Mouse (Mus musculus) CH12.LX (cell line): Measurements from ENCODE around the gene Amd1. TPM values are rescaled to one million over a fixed set of nuclear protein-coding genes. Genes with fewer than 3 reads are reported as not detected.

Source experiments
- DNase-seq: peaks from one replicate; pipeline ENCODE4 v3.0.0-alpha.2; 2013; ENCODE audit errors: extremely low read depth
- H3K27ac ChIP-seq: 2 replicates; pipeline ENCODE4 v1.5.1; 2012; ENCODE audit warnings: low read depth, mild to moderate bottlenecking, control low read depth, moderate library complexity; ENCODE audit not compliant: insufficient read depth
- H3K27me3 ChIP-seq: replicated peaks from 2 replicates; pipeline ENCODE3; 2012; ENCODE audit warnings: inconsistent platforms
- H3K36me3 ChIP-seq, 2 experiments: replicated peaks in 1 of 2; 2 replicates each; pipeline versions ENCODE3 to v1.6.1; 2012; ENCODE audit warnings: inconsistent platforms in 1 of 2, low read length in 1 of 2, mild to moderate bottlenecking in 1 of 2, mixed read lengths in 1 of 2, moderate library complexity in 1 of 2; ENCODE audit not compliant: control insufficient read depth in 1 of 2, insufficient read depth in 1 of 2
- H3K4me1 ChIP-seq, 2 experiments: 2 replicates each; pipeline ENCODE4 v1.6.1; 2012; ENCODE audit warnings: inconsistent platforms in 1 of 2, moderate library complexity in 1 of 2; ENCODE audit not compliant: insufficient read depth in 2 of 2, control insufficient read depth in 1 of 2
- H3K4me2 ChIP-seq: 2 replicates; pipeline ENCODE4 v1.6.1; 2012; ENCODE audit warnings: low read depth, mild to moderate bottlenecking, control low read depth; ENCODE audit not compliant: poor library complexity, insufficient read depth, severe bottlenecking
- H3K4me3 ChIP-seq, 3 experiments: fragments of 150-350 bp in 1 of 3; sonication (generic) in 1 of 3; replicated peaks in 1 of 3; 2 replicates each; pipeline versions ENCODE3 to v1.5.1; 2011 to 2012; ENCODE audit warnings: low read depth in 2 of 3, low read length in 2 of 3, mild to moderate bottlenecking in 2 of 3, moderate library complexity in 2 of 3, control low read depth in 1 of 3, improper control_type of control experiment in 1 of 3, inconsistent platforms in 1 of 3, mixed read lengths in 1 of 3; ENCODE audit not compliant: poor library complexity in 1 of 3
- H3K79me2 ChIP-seq: replicated peaks from 2 replicates; pipeline ENCODE4 v1.6.1; 2012; ENCODE audit warnings: mild to moderate bottlenecking, moderate library complexity; ENCODE audit not compliant: control insufficient read depth, poor library complexity, insufficient read depth, severe bottlenecking; ENCODE audit errors: extremely low read depth
- H3K9ac ChIP-seq: 2 replicates; pipeline ENCODE4 v1.6.1; 2012; ENCODE audit warnings: low read depth, mild to moderate bottlenecking, control low read depth, moderate library complexity; ENCODE audit not compliant: insufficient read depth
- H3K9me3 ChIP-seq: replicated peaks from 2 replicates; pipeline ENCODE3; 2012; ENCODE audit warnings: low read length, inconsistent platforms, mixed read lengths
- BHLHE40 ChIP-seq: IDR thresholded peaks from 2 replicates; pipeline ENCODE4 v1.6.1; 2011; ENCODE audit warnings: mild to moderate bottlenecking, low read depth, low read length, improper control_type of control experiment
- CHD1 ChIP-seq: IDR thresholded peaks from 2 replicates; pipeline ENCODE4 v1.6.1; 2012; ENCODE audit warnings: low read depth, low read length, improper control_type of control experiment, inconsistent platforms
- CHD2 ChIP-seq: IDR thresholded peaks from 2 replicates; pipeline ENCODE4 v1.6.1; 2011; ENCODE audit warnings: low read length, improper control_type of control experiment
- CTCF ChIP-seq, 2 experiments: IDR thresholded peaks in 1 of 2; conservative IDR thresholded peaks in 1 of 2; 2 replicates each; pipeline ENCODE4 v1.5.1; 2011 to 2012; ENCODE audit warnings: low read depth in 2 of 2, low read length in 2 of 2, improper control_type of control experiment in 1 of 2, inconsistent platforms in 1 of 2, mild to moderate bottlenecking in 1 of 2, moderate library complexity in 1 of 2
- E2F4 ChIP-seq: IDR thresholded peaks from 2 replicates; pipeline ENCODE4 v1.6.1; 2011; ENCODE audit warnings: low read depth, low read length, improper control_type of control experiment; ENCODE audit not compliant: insufficient replicate concordance
- ELF1 ChIP-seq: IDR thresholded peaks from 2 replicates; pipeline ENCODE4 v1.6.1; 2014; ENCODE audit warnings: low read depth, mild to moderate bottlenecking, inconsistent platforms, low read length, improper control_type of control experiment
- ETS1 ChIP-seq: conservative IDR thresholded peaks from 2 replicates; pipeline ENCODE4 v1.6.1; 2012; ENCODE audit warnings: low read depth, mild to moderate bottlenecking, inconsistent platforms, low read length, improper control_type of control experiment, moderate library complexity
- GABPA ChIP-seq: IDR thresholded peaks from 2 replicates; pipeline ENCODE4 v1.6.1; 2012; ENCODE audit warnings: low read depth, low read length, improper control_type of control experiment, inconsistent platforms; ENCODE audit not compliant: insufficient replicate concordance
- HCFC1 ChIP-seq: IDR thresholded peaks from 2 replicates; pipeline ENCODE4 v1.6.1; 2012; ENCODE audit warnings: low read depth, mild to moderate bottlenecking, inconsistent platforms, low read length, improper control_type of control experiment
- IRF4 ChIP-seq: IDR thresholded peaks from 2 replicates; pipeline ENCODE4 v1.6.1; 2014; ENCODE audit warnings: low read depth, mild to moderate bottlenecking, inconsistent platforms, low read length, improper control_type of control experiment
- JUND ChIP-seq: conservative IDR thresholded peaks from 2 replicates; pipeline ENCODE4 v1.6.1; 2011; ENCODE audit warnings: low read depth, low read length, improper control_type of control experiment
- KAT2A ChIP-seq: IDR thresholded peaks from 2 replicates; pipeline ENCODE4 v1.6.1; 2012; ENCODE audit warnings: low read length, improper control_type of control experiment, inconsistent platforms; ENCODE audit not compliant: insufficient replicate concordance
- MAFK ChIP-seq: IDR thresholded peaks from 2 replicates; pipeline ENCODE4 v1.6.1; 2011; ENCODE audit warnings: low read length, improper control_type of control experiment; ENCODE audit not compliant: insufficient replicate concordance
- MAX ChIP-seq: IDR thresholded peaks from 2 replicates; pipeline ENCODE4 v1.6.1; 2011; ENCODE audit warnings: low read length, improper control_type of control experiment
- MEF2A ChIP-seq: IDR thresholded peaks from 2 replicates; pipeline ENCODE4 v1.6.1; 2014; ENCODE audit warnings: low read depth, mild to moderate bottlenecking, inconsistent platforms, low read length, improper control_type of control experiment, borderline replicate concordance
- MXI1 ChIP-seq: IDR thresholded peaks from 2 replicates; pipeline ENCODE4 v1.6.1; 2011; ENCODE audit warnings: mild to moderate bottlenecking, low read depth, low read length, improper control_type of control experiment
- MYC ChIP-seq: IDR thresholded peaks from 2 replicates; pipeline ENCODE4 v1.6.1; 2011; ENCODE audit warnings: low read depth, mild to moderate bottlenecking, improper control_type of control experiment, low read length
- NELFE ChIP-seq: IDR thresholded peaks from 2 replicates; pipeline ENCODE4 v1.6.1; 2011; ENCODE audit warnings: low read depth, low read length, improper control_type of control experiment
- NRF1 ChIP-seq: IDR thresholded peaks from 2 replicates; pipeline ENCODE4 v1.6.1; 2014; ENCODE audit warnings: low read depth, mild to moderate bottlenecking, inconsistent platforms, low read length, improper control_type of control experiment, moderate library complexity
- PAX5 ChIP-seq: IDR thresholded peaks from 2 replicates; pipeline ENCODE4 v1.6.1; 2012; ENCODE audit warnings: low read length, inconsistent platforms, mixed read lengths
- POLR2A ChIP-seq: IDR thresholded peaks from 2 replicates; pipeline ENCODE4 v1.6.1; 2011; ENCODE audit warnings: low read depth, mild to moderate bottlenecking, improper control_type of control experiment, low read length
- RAD21 ChIP-seq: IDR thresholded peaks from 2 replicates; pipeline ENCODE4 v1.6.1; 2011; ENCODE audit warnings: low read depth, mild to moderate bottlenecking, low read length, improper control_type of control experiment, moderate library complexity
- RCOR1 ChIP-seq: conservative IDR thresholded peaks from 2 replicates; pipeline ENCODE4 v1.6.1; 2012; ENCODE audit warnings: low read depth, mild to moderate bottlenecking, inconsistent platforms, low read length, improper control_type of control experiment
- SIN3A ChIP-seq: IDR thresholded peaks from 2 replicates; pipeline ENCODE4 v1.6.1; 2012; ENCODE audit warnings: low read length, improper control_type of control experiment, inconsistent platforms
- SMC3 ChIP-seq: IDR thresholded peaks from 2 replicates; pipeline ENCODE4 v1.6.1; 2011; ENCODE audit warnings: low read depth, low read length, improper control_type of control experiment
- TBP ChIP-seq: conservative IDR thresholded peaks from 2 replicates; pipeline ENCODE4 v1.6.1; 2011; ENCODE audit warnings: low read depth, low read length, improper control_type of control experiment
- TCF12 ChIP-seq: IDR thresholded peaks from 2 replicates; pipeline ENCODE4 v1.6.1; 2014; ENCODE audit warnings: low read depth, mild to moderate bottlenecking, inconsistent platforms, low read length, improper control_type of control experiment
- UBTF ChIP-seq: IDR thresholded peaks from 2 replicates; pipeline ENCODE4 v1.6.1; 2012; ENCODE audit warnings: low read depth, mild to moderate bottlenecking, inconsistent platforms, low read length, improper control_type of control experiment, moderate library complexity
- USF1 ChIP-seq: IDR thresholded peaks from 2 replicates; pipeline ENCODE4 v1.6.1; 2014; ENCODE audit warnings: low read depth, mild to moderate bottlenecking, inconsistent platforms, low read length, improper control_type of control experiment
- ZC3H11A ChIP-seq: IDR thresholded peaks from 2 replicates; pipeline ENCODE4 v1.6.1; 2012; ENCODE audit warnings: low read depth, mild to moderate bottlenecking, inconsistent platforms, low read length, improper control_type of control experiment
- ZKSCAN1 ChIP-seq: IDR thresholded peaks from 2 replicates; pipeline ENCODE4 v1.6.1; 2012; ENCODE audit warnings: low read depth, inconsistent platforms, low read length, improper control_type of control experiment, borderline replicate concordance
- ZMIZ1 ChIP-seq: IDR thresholded peaks from 2 replicates; pipeline ENCODE4 v1.6.1; 2012; ENCODE audit warnings: low read depth, mild to moderate bottlenecking, inconsistent platforms, low read length, improper control_type of control experiment
- ZNF384 ChIP-seq: IDR thresholded peaks from 2 replicates; pipeline ENCODE4 v1.6.1; 2012; ENCODE audit warnings: low read depth, low read length, improper control_type of control experiment, inconsistent platforms
- dilution Hi-C: fragments of 300-500 bp; cut with MboI; formaldehyde crosslinking; loops from 2 replicates; pipeline ENCODE4 v1.14.3; 2020; ENCODE audit warnings: low sequenced_read_pairs; ENCODE audit not compliant: extremely low pct_unique_long_range_greater_than_20kb, extremely low pct_ligation_motif_present
- in situ Hi-C: fragments of 300-500 bp; cut with MboI; formaldehyde crosslinking; loops from 3 replicates; pipeline ENCODE4 v1.14.3; 2019; ENCODE audit warnings: low sequenced_read_pairs, low pct_ligation_motif_present, low pct_unique_long_range_greater_than_20kb, mixed read lengths
- polyA plus RNA-seq: library from polyadenylated mRNA; unstranded; fragments of >175 nt; gene quantifications from 2 replicates; pipeline ENCODE4 v1.2.1, GENCODE M21; 2012; ENCODE audit warnings: low read depth; ENCODE audit not compliant: insufficient read length
- total RNA-seq, 2 experiments: library from RNA; depleted of rRNA; stranded (reverse); fragments of 300-350 nt in 1 of 2; fragments of >200 nt in 1 of 2; gene quantifications; 2 replicates each; pipeline ENCODE4 v1.2.3; 2012 to 2014

Gene Amd1
- total and polyA plus RNA-seq, 3 experiments, result 88.3 to 266 (median 165) TPM

DNA sequence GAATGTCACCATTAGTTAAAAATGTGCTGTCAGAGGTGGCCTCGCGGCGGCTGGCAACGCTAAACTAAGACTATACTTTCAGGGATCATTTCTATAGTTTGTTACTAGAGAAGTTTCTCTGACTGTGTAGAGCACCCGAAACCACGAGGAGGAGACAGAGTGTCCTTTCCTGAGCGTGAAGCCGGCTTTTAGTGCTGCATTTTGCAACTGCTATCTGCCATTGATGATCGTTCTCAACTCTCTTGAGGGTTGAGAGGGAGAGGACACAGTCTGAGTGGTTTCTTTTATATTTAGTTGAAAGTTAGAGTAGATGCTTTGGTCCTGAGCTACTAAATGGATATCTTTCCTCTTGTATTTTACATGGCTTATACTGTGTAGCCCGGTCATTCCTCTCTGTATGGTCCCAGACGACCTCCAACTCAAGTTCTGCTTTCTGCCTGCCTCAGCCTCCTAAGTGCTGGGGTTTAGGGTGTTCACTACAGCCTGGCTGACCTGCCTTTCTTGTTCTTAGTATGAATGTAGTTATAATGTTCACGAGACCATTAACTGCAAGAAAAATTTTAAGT, 43.5 kb downstream of the Amd1 start (continued):
- TF ChIP-seq IRF4 (peak; percentile 96), PAX5 (no peak), TBP (peak; percentile 98), TCF12 (peak; percentile 64), JUND (peak; percentile 83; the same call in 1 of the 2 replicates), MEF2A (peak; percentile 90; the same call in 1 of the 2 replicates), GABPA (peak; percentile 39; the same call in 1 of the 2 replicates), SIN3A (peak; percentile 59), CHD2 (peak; percentile 91), CHD1 (no peak), MYC (peak; percentile 82)
- TF ChIP-seq, all 38 proteins: peak for 31

DNA sequence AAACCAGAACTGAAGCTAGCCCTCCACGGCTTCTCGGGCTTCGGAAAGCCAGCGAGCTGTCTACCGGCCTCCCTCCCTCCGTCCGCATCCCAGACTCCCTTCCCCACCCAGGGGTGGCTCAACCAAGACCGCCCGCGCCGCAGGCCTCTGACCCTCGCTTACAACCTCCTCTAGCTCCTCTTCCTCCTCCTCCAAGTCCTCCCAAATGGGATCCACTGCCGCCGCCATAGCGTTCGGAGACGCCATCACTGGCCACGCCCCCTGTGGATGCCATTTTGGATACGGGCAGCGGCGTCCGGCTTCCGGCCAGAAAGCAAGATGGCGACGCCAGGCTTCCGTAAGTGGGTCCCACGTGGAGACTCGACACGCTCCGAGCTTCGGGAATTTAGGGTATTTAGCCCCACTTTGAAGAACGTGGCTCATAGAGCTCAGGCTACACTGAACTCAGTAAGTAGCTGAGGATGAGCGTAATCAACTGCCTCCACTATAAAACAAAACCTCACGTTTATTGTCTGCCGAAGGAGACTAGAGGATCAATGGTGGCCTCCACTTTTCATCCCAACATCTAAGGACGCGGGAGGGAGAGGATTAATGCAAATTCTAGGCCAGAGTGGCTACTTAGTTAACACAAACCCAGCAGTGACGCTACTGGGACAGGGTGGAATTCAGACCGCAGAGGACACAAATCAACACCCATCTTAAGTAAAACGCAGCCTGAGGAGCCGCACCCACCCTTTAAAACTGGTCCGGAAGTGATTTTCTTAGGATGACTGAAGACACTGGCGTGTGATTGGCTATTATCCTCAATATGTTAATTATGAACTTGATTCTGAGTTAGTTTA, 44.4 kb downstream of the Amd1 start, which contains the start of gene Gtf3c6:
Gene Gtf3c6 (minus strand): TSS at position 695 of the 842 bp plus-strand sequence.
- in situ Hi-C loops, result loop anchor here (5.0 kb wide), 1 partner anchor 270 kb away; no protein-coding TSS in a partner anchor
- Histone ChIP-seq H3K4me2 (peak within 1 kb of the TSS; percentile 87), H3K4me3 (peak within 1 kb of the TSS; percentile 67 to 86 (median 83)), H3K4me1 (peaks cover 8 to 28% of the 10 kb centered on the region in 2 experiments), H3K27ac (peak within 1 kb of the TSS; percentile 92), H3K9ac (peak within 1 kb of the TSS; percentile 59), H3K27me3 (no peaks in the 10 kb centered on the region), H3K79me2 (no peaks in the 10 kb centered on the region), H3K36me3 (peaks cover 11 to 18% of the 10 kb centered on the region in 2 experiments), H3K9me3 (no peaks in the 10 kb centered on the region)
- peak; percentile 95 for DNase-seq
- dilution Hi-C loops, result no loop called here
- TF ChIP-seq RAD21 (no peak), BHLHE40 (peak; percentile 28; the same call in 1 of the 2 replicates), SMC3 (no peak), USF1 (peak; percentile 51), NELFE (peak; percentile 91), ETS1 (0 out of 2 replicates have a peak, but pooled peaks have one; percentile 6), SIN3A (peak; percentile 97), HCFC1 (peak; percentile 88), MAX (peak; percentile 99), MYC (peak; percentile 100), ZKSCAN1 (no peak), PAX5 (no peak), E2F4 (no peak), MEF2A (peak; percentile 75), IRF4 (no peak), KAT2A (peak; percentile 77; the same call in 1 of the 2 replicates), CHD2 (no peak), ZC3H11A (no peak), ZMIZ1 (peak; percentile 47; the same call in 1 of the 2 replicates), RCOR1 (peak; percentile 85), MXI1 (peak; percentile 98), UBTF (no peak), NRF1 (peak; percentile 85), TCF12 (peak; percentile 95), CTCF (conservative IDR thresholded peaks at IDR 0.05 in 1 of 2, IDR thresholded peaks at IDR 0.05 in 1 of 2; ENCODE audit: low read depth in 2 of 2, low read length in 2 of 2) (no peak), MAFK (no peak), JUND (no peak; the same call in 1 of the 2 replicates), POLR2A (peak; percentile 94), ELF1 (peak; percentile 90), ZNF384 (no peak), GABPA (no peak; the same call in 1 of the 2 replicates)
